Mouse (Mus musculus) intestine, embryonic 16.5 days (tissue): ENCODE results near the gene Ppp1r3d. TPM values are rescaled to one million over a fixed set of nuclear protein-coding genes. Genes with fewer than 3 reads are reported as not detected.

Experiments
- ATAC-seq: fragments of 200-750 bp; cut with Nextera tagmentation; 2 replicates; pipeline ENCODE4 v1.8.0; 2017; ENCODE audit warnings: moderate TSS enrichment, moderate library complexity
- H3K27ac ChIP-seq: fragments of 300-500 bp; sonication (generic); 2 replicates; pipeline ENCODE4 v1.5.1; 2014; ENCODE audit warnings: mild to moderate bottlenecking, low read length
- H3K27me3 ChIP-seq: fragments of 300-500 bp; sonication (generic); replicated peaks from 2 replicates; pipeline ENCODE4 v1.6.1; 2014; ENCODE audit warnings: low read length, control low read depth, mixed read lengths; ENCODE audit not compliant: control insufficient read depth, insufficient read depth
- H3K36me3 ChIP-seq: fragments of 300-500 bp; sonication (generic); 2 replicates; pipeline ENCODE4 v1.6.1; 2014; ENCODE audit warnings: low read length, control low read depth; ENCODE audit not compliant: control insufficient read depth, insufficient read depth
- H3K4me1 ChIP-seq: fragments of 300-500 bp; sonication (generic); 2 replicates; pipeline ENCODE4 v1.6.1; 2014; ENCODE audit warnings: low read length, control low read depth, mixed read lengths; ENCODE audit not compliant: control insufficient read depth, insufficient read depth
- H3K4me2 ChIP-seq: fragments of 300-500 bp; sonication (generic); 2 replicates; pipeline ENCODE4 v1.6.1; 2014; ENCODE audit warnings: low read depth, low read length, control low read depth
- H3K4me3 ChIP-seq: fragments of 300-500 bp; sonication (generic); 2 replicates; pipeline ENCODE4 v1.5.1; 2014; ENCODE audit warnings: mild to moderate bottlenecking, low read length
- H3K9ac ChIP-seq: fragments of 300-500 bp; sonication (generic); 2 replicates; pipeline ENCODE4 v1.6.1; 2014; ENCODE audit warnings: low read depth, low read length
- H3K9me3 ChIP-seq: fragments of 300-500 bp; sonication (generic); 2 replicates; pipeline ENCODE4 v1.6.1; 2016; ENCODE audit warnings: low read length, control low read depth; ENCODE audit not compliant: control insufficient read depth
- WGBS: fragments of 180-500 bp; shearing (Covaris S2); extraction: QIAGEN DNeasy Blood & Tissue Kit; methylation state at CpG from one replicate; pipeline ENCODE4 v1.1.7; 2014; 5-methylcytosine and 5-hydroxymethylcytosine counted together
- polyA plus RNA-seq: library from polyadenylated mRNA; unstranded; fragments of >200 nt; fragmentation: Nextera tagmentation; extraction: Ambion mirVana; gene quantifications from 2 replicates; pipeline ENCODE4 v1.2.1, GENCODE M21; 2015

Gene Ppp1r3d
- polyA plus RNA-seq, 1 experiment from 2014 or later = 3.9 TPM

DNA sequence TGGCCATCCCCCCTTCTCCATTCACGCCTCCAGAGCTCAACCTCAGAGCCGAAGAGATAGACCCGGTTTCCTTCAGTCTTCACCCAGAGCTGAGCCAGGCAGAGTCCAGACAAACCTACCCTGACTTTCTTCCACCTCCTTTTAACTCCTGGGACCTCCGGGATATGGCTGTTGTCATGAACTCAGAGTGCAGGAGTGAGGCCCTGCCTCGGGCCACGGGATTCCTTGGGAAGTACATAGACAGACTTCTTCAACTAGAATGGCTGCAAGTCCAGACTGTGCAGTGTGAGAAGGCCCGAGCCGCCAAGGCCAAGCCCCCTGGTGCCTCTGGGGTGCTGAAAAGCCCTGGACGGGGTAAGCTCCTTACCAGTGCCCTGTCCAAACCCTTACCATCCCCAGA, 6.3 kb upstream of the Ppp1r3d start:
- Histone ChIP-seq H3K9me3 (no peaks in the 10 kb centered on the region), H3K4me3 (no peak overlapping the region), H3K4me1 (peaks cover 8% of the 10 kb centered on the region), H3K27ac (no peak overlapping the region), H3K9ac (no peak overlapping the region), H3K36me3 (no peaks in the 10 kb centered on the region; the same call in 1 of the 2 replicates), H3K27me3 (no peaks in the 10 kb centered on the region), H3K4me2 (no peak overlapping the region)
- no peak for ATAC-seq
- WGBS = 89% methylated on average over 9 of the region's 9 CpGs

DNA sequence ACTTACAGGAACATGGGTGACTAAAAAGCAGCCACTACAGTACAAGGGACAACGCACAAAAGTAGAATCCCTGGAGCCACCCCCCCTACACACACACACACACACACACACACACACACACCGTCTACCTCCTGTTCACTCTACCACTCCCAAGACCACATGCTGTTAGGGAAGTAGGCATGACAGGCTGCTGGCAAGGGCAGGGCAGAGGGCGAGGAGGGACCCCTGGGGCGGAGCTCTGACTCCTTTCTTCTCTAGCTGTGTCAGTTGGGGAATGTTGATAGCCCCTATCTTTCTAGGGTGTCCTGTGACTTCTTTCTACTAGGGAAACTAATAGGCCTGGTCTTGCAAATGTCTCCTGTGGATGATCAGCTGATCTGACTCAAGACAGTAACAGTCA, 2.7 kb upstream of the Ppp1r3d start:
- no peaks in the 10 kb centered on the region; the same call in 1 of the 2 replicates for H3K36me3 ChIP-seq
- no peak overlapping the region for H3K27ac ChIP-seq
- no peaks in the 10 kb centered on the region for H3K27me3 ChIP-seq
- H3K4me1 ChIP-seq = peaks cover 25% of the 10 kb centered on the region
- ATAC-seq = no peak
- 83% methylated on average over 4 of the region's 4 CpGs for WGBS
- no peak overlapping the region for H3K4me2 ChIP-seq
- no peak overlapping the region for H3K4me3 ChIP-seq
- H3K9ac ChIP-seq = no peak overlapping the region
- H3K9me3 ChIP-seq = no peaks in the 10 kb centered on the region

DNA sequence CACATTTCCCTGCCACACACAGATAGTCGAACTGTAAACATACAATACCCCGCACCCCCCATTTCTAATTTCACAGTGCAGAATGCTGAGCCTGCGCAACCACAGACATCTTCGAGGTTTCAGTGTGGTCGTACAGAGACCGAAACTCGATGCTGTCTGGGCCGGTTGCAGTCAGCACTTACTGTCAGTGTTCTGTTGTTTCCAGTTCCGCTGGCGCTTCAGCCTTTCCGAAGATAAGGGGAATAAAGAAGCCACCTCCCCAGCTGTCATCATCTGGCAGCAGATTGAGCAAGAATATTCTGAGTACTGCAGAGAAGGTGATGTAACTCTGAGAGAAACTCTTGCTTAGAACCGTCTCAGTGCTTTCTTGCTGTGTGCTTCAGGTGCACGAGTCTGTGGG, 2.2 kb upstream of the Ppp1r3d start:
- 67% methylated on average over 13 of the region's 13 CpGs for WGBS
- Histone ChIP-seq H3K27me3 (no peaks in the 10 kb centered on the region), H3K9me3 (no peaks in the 10 kb centered on the region), H3K4me3 (no peak overlapping the region), H3K36me3 (no peaks in the 10 kb centered on the region; the same call in 1 of the 2 replicates), H3K4me2 (no peak overlapping the region), H3K4me1 (peaks cover 26% of the 10 kb centered on the region), H3K27ac (no peak overlapping the region), H3K9ac (no peak overlapping the region)
- ATAC-seq = no peak

DNA sequence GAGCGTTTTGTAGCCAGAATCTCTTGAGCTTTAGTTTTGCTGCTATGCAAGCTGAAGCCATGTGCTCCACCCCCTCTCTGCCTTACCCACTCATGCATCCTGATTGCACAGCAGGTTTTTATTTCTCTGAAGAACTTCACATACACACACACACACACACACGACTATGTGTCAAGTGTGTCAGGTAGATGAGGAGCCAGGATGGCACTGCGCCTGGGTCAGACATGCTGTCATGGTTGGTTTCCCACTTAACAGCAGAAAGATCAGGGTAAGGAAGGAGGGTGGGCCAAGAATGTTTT, 827 bp upstream of the Ppp1r3d start:
- Histone ChIP-seq H3K9me3 (no peaks in the 10 kb centered on the region), H3K36me3 (no peaks in the 10 kb centered on the region), H3K27ac (no peak overlapping the region), H3K4me3 (peak overlapping the region; percentile 70), H3K4me1 (peaks cover 28% of the 10 kb centered on the region), H3K4me2 (peak overlapping the region; percentile 100), H3K9ac (peak overlapping the region; percentile 79; the same call in 1 of the 2 replicates), H3K27me3 (no peaks in the 10 kb centered on the region)
- ATAC-seq = no peak
- WGBS = 32% methylated on average over 3 of the region's 3 CpGs

DNA sequence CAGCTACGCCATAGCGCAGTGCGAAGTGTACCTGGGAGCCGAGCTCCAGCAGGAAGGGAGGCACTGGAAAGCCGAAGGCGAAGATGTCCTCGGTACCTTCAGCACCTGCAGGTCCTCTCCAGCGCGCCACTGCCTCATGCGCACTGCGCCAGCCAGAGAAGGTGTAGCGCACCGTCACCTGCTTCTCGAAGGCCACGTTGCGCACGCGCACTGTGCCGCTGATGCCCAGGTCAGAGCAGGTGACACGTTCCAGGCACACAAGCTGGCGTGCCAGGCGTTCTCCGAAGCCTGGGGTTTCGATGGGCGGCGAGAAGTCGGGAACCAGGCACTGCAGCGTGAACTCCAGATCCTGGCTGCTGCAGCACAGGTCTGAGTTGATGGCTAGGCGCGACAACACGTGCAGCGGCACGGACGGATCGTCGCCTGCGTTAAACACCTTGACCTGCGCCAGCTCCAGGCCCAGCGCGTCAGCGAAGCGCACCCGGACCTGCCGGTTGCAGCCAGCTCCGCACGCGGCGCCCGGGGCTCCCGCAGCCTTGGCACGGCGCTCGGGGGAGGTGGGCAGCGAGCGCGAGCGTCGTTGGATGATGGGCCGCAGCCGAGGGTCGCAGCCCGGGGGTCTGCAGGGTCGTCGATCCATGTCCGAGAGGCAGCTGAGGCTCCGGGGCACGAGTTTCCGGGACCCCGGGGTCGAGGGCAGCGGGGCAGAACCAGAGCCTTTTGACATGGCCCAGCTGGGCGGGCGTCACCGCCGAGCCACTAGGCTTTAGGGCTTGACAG, 601 bp downstream of the Ppp1r3d start:
- peak; percentile 41 for ATAC-seq
- 14% methylated on average over 75 of the region's 75 CpGs for WGBS
- peaks cover 28% of the 10 kb centered on the region for H3K4me1 ChIP-seq

DNA sequence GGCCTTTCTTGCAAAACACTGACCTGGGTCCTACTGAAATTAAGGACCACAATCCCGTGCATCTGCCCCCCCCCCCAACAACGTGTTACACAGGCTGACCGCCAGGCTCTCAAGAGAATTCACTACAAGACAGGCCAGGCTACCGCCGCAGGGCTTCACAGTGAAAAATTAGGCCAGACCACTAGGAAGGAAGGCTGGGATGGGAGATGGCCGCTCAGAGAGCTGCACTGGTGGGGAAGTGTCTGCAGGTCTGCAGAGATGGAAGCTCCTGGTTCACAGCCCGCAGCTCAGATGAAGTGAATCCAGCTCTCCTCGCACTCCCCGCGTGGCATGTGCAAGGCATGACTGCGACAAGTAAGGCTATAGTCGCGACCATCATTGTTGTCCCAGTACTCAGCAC, 1.2 kb downstream of the Ppp1r3d start:
- no peak for ATAC-seq
- WGBS = 56% methylated on average over 13 of the region's 13 CpGs
- H3K4me1 ChIP-seq = peaks cover 28% of the 10 kb centered on the region

More for the DNA sequence above, 601 bp downstream of the Ppp1r3d start:
- H3K4me2 ChIP-seq = peak overlapping the region; percentile 100
- peak overlapping the region; percentile 70 for H3K4me3 ChIP-seq
- H3K27me3 ChIP-seq = no peaks in the 10 kb centered on the region
- H3K9ac ChIP-seq = peak overlapping the region; percentile 79
- H3K36me3 ChIP-seq = no peaks in the 10 kb centered on the region
- no peak overlapping the region for H3K27ac ChIP-seq
- no peaks in the 10 kb centered on the region for H3K9me3 ChIP-seq

DNA sequence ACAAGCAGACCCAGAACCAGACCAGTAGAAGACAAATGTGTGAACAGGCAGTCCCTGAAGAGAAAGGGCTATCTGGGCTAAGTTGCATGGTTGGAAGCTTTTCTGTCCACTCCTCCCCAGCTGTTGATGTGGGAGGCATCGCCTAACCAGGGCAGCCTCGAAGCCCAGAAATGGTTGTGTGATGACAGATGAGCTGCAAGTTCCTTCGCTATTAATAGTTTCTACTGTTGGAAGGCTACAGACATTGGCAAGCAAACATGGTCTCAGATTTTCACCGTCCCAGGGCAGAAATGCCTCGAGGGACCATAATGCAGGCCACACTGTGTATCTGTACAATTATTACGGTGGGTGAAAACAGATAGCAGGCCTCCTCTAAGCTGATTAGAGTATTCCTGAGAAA, 1.7 kb downstream of the Ppp1r3d start:
- H3K27me3 ChIP-seq = no peaks in the 10 kb centered on the region
- H3K27ac ChIP-seq = no peak overlapping the region
- no peak for ATAC-seq
- no peak overlapping the region for H3K4me3 ChIP-seq
- no peaks in the 10 kb centered on the region; the same call in 1 of the 2 replicates for H3K9me3 ChIP-seq
- peaks cover 1% of the 10 kb centered on the region; the same call in 1 of the 2 replicates for H3K36me3 ChIP-seq
- WGBS = 43% methylated on average over 6 of the region's 6 CpGs
- H3K9ac ChIP-seq = no peak overlapping the region
- H3K4me2 ChIP-seq = no peak overlapping the region
- peaks cover 28% of the 10 kb centered on the region for H3K4me1 ChIP-seq

More for the DNA sequence above, 1.2 kb downstream of the Ppp1r3d start:
- H3K4me3 ChIP-seq = peak overlapping the region; percentile 70
- peak overlapping the region; percentile 79 for H3K9ac ChIP-seq
- no peaks in the 10 kb centered on the region for H3K9me3 ChIP-seq
- peak overlapping the region; percentile 100 for H3K4me2 ChIP-seq
- no peak overlapping the region for H3K27ac ChIP-seq
- H3K27me3 ChIP-seq = no peaks in the 10 kb centered on the region
- H3K36me3 ChIP-seq = no peaks in the 10 kb centered on the region

DNA sequence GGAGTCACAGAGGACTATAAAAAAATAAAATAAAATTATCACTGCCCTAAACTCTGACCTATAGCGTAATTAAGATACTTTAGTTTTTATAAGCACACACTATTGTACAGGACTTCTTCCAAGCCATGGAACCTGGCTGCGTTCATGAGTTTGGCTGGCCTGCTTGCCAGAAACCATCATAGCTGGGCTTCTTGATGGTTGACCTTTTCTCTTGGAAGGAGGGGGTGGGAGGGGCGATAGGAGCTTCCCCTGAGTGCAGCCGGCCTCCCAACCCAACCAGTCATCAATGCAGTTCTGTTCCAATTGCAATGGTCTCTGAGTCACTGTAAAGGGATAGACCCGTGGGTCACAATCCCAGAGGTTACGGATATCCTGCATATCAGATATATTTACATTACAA, 4.0 kb downstream of the Ppp1r3d start:
- WGBS = 81% methylated on average over 6 of the region's 6 CpGs
- no peaks in the 10 kb centered on the region for H3K27me3 ChIP-seq
- H3K4me3 ChIP-seq = no peak overlapping the region
- ATAC-seq = no peak
- peaks cover 3% of the 10 kb centered on the region; the same call in 1 of the 2 replicates for H3K36me3 ChIP-seq
- H3K4me1 ChIP-seq = peaks cover 17% of the 10 kb centered on the region
- H3K9ac ChIP-seq = no peak overlapping the region
- H3K27ac ChIP-seq = no peak overlapping the region
- peaks cover 8% of the 10 kb centered on the region for H3K9me3 ChIP-seq
- no peak overlapping the region for H3K4me2 ChIP-seq

DNA sequence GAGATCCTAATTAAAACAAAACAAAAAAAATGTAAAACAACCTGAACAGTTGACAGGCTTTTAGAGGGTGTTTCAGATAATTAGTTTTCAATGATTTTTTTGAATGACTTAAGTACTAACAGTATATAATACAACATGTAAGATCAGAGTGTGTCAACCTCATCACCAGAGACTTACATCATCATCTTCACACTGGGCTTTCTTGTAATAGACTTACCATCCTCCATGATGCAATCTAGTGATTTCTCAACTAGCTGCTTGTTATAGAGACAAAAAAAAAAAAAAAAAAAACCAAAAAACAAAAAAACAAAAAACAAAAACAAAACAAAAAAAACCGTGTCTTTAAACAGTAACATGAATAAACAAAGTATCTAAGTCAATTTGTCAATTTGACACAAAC, 5.2 kb downstream of the Ppp1r3d start:
- Histone ChIP-seq H3K4me2 (no peak overlapping the region), H3K4me1 (peaks cover 13% of the 10 kb centered on the region), H3K27me3 (no peaks in the 10 kb centered on the region), H3K9me3 (peaks cover 8% of the 10 kb centered on the region), H3K9ac (no peak overlapping the region), H3K27ac (no peak overlapping the region), H3K4me3 (no peak overlapping the region), H3K36me3 (peaks cover 3% of the 10 kb centered on the region; the same call in 1 of the 2 replicates)
- no peak for ATAC-seq
- WGBS = 45% methylated on average over 1 of the region's 1 CpGs
